Comparison of ENCODE assay signal across 10 mouse cellular contexts in genomic region chr11:57787913-57788312, GRCm38 (mm10). TPM values are rescaled to one million over a fixed set of nuclear protein-coding genes. Genes with fewer than 3 reads are reported as not detected.
DNase-seq lines count a peak whose midpoint lies in the region; ATAC-seq and TF ChIP-seq lines count a peak whose summit lies in the region.
"Had no signal": no experiment of that assay in that cellular context is flagged by ENCODE, and none has a peak within 500 bp of the region (broad histone marks: within the 10 kb centered on the region; RNA-seq: fewer than 3 reads in every experiment).

No protein-coding gene starts in this region.

- TF ChIP-seq POLR2A in cerebellum, adult 2 months (IDR thresholded peaks at IDR 0.05; ENCODE audit: borderline replicate concordance, insufficient read depth, low read length) = no peak
- TF ChIP-seq POLR2A in spleen, adult 2 months (IDR thresholded peaks at IDR 0.05; ENCODE audit: low read depth, low read length) = no peak

- no peaks in the 10 kb centered on the region for H3K9me3 ChIP-seq in neural tube, embryonic 15.5 days (replicated peaks)
- H3K9me3 ChIP-seq: heart, embryonic 15.5 days had no signal

- no peaks in the 10 kb centered on the region; the same call in 1 of the 2 replicates for H3K27me3 ChIP-seq in cerebellum, adult 2 months (ENCODE audit: control insufficient read depth, insufficient read depth, low read length)
- 0 out of 2 replicates have a peak, but pooled peaks cover 5% of the 10 kb centered on the region for H3K27me3 ChIP-seq in neural tube, embryonic 15.5 days (replicated peaks)
- no peaks in the 10 kb centered on the region for H3K27me3 ChIP-seq in spleen, adult 2 months (ENCODE audit: control insufficient read depth, insufficient read depth, low read length)
- H3K27me3 ChIP-seq: heart, embryonic 15.5 days had no signal

- H3K36me3 ChIP-seq in neural tube, embryonic 15.5 days = no peaks in the 10 kb centered on the region
- peaks cover 6% of the 10 kb centered on the region for H3K36me3 ChIP-seq in spleen, adult 2 months (ENCODE audit: control insufficient read depth, insufficient read depth, low read length)
- H3K36me3 ChIP-seq: heart, embryonic 15.5 days had no signal

- TF ChIP-seq CTCF in cerebellum, adult 2 months (IDR thresholded peaks at IDR 0.05; ENCODE audit: borderline replicate concordance, insufficient read depth, low read depth, low read length) = peak; percentile 68
- TF ChIP-seq CTCF in spleen, adult 2 months (IDR thresholded peaks at IDR 0.05; ENCODE audit: extremely low read depth, insufficient read depth, insufficient read length, insufficient replicate concordance) = peak; percentile 79; the same call in 1 of the 2 replicates

- peaks cover 6% of the 10 kb centered on the region for H3K4me1 ChIP-seq in cerebellum, adult 2 months (ENCODE audit: control insufficient read depth, insufficient read depth, low read length)
- H3K4me1 ChIP-seq in neural tube, embryonic 15.5 days = peaks cover 17% of the 10 kb centered on the region
- H3K4me1 ChIP-seq in spleen, adult 2 months (ENCODE audit: control insufficient read depth, insufficient read depth, insufficient read length) = no peaks in the 10 kb centered on the region

- no peak overlapping the region for H3K4me2 ChIP-seq in neural tube, embryonic 15.5 days
- H3K4me2 ChIP-seq: heart, embryonic 15.5 days had no signal

- no peak overlapping the region for H3K4me3 ChIP-seq in cerebellum, adult 2 months (replicated peaks; ENCODE audit: insufficient read depth, low read depth, low read length)
- no peak overlapping the region for H3K4me3 ChIP-seq in neural tube, embryonic 15.5 days (replicated peaks)
- H3K4me3 ChIP-seq in spleen, adult 2 months (ENCODE audit: extremely low read depth, insufficient read depth, insufficient read length) = no peak overlapping the region
- H3K4me3 ChIP-seq: heart, embryonic 15.5 days; myocyte had no signal

- no peak overlapping the region for H3K9ac ChIP-seq in neural tube, embryonic 15.5 days (replicated peaks)
- H3K9ac ChIP-seq: heart, embryonic 15.5 days had no signal

- peak in 1 of 2 experiments; percentile 51 for DNase-seq in cerebellum, adult 2 months
- peak; percentile 50 for DNase-seq in neural tube, embryonic 10.5 days (ENCODE audit: extremely low spot score, low spot score)
- DNase-seq in cerebellum, postnatal 25 days = peak; percentile 26 to 59
- peak; percentile 57 to 87 for DNase-seq in kidney, postnatal 36 days
- DNase-seq in spleen, adult 2 months (ENCODE audit: low read depth in 1 of 2, low spot score in 2 of 2) = peak; percentile 40 to 66

- WGBS in cerebellum, adult 2 months = 50% methylated on average over 3 of the region's 3 CpGs
- WGBS in neural tube, embryonic 15.5 days = 47% methylated on average over 3 of the region's 3 CpGs
- WGBS in spleen, adult 2 months = 31% methylated on average over 3 of the region's 3 CpGs

- ATAC-seq in cerebellum, adult (ENCODE audit: insufficient number of reproducible peaks, low FRiP score, low TSS enrichment) = no peak
- ATAC-seq in neural tube, embryonic 15.5 days (ENCODE audit: low FRiP score) = no peak
- no peak for ATAC-seq in frontal cortex, adult (ENCODE audit: low TSS enrichment)

- H3K27ac ChIP-seq in cerebellum, adult 2 months (ENCODE audit: insufficient read depth, low read length) = no peak overlapping the region
- no peak overlapping the region for H3K27ac ChIP-seq in neural tube, embryonic 15.5 days (replicated peaks)
- no peak overlapping the region for H3K27ac ChIP-seq in spleen, adult 2 months (ENCODE audit: insufficient read depth, low read length)
- H3K27ac ChIP-seq: heart, embryonic 15.5 days had no signal

RNA-seq across cellular contexts. Expression of gene Sap30l, which starts 13.5 kb away (rescaled TPM):
- polyA plus RNA-seq in cerebellum, adult 2 months (2012; rRNA removed) = 39.7 and 42.6 TPM in 2 replicates
- polyA plus RNA-seq in neural tube, embryonic 15.5 days (2015; fragmentation: Nextera tagmentation; extraction: Ambion mirVana) = 9.7 and 12.4 TPM in 2 replicates
- 16.5 and 24.1 TPM in 2 replicates for polyA plus RNA-seq in spleen, adult 2 months (2012; rRNA removed)

RNA-seq across cellular contexts. Expression of gene Hand1, which starts 44.7 kb away (rescaled TPM):
- not detected in 2 replicates for polyA plus RNA-seq in cerebellum, adult 2 months (2012; rRNA removed)
- polyA plus RNA-seq in neural tube, embryonic 15.5 days (2015; fragmentation: Nextera tagmentation; extraction: Ambion mirVana) = 4.2 TPM in 1 of 2 replicates, not detected in the other
- polyA plus RNA-seq in spleen, adult 2 months (2012; rRNA removed) = not detected in 2 replicates
- polyA plus RNA-seq: myocyte had no signal
